Mouse (Mus musculus) v-Abl transformed pro-B cells (cell line): ENCODE data around the gene Ick.

ENCODE experiments used
- in situ Hi-C, 2 experiments: fragments of 400-800 bp; cut with MboI; formaldehyde crosslinking; loops; one replicate each; pipeline ENCODE4 v1.15.1; 2025; ENCODE audit not compliant: unreplicated experiment in 2 of 2

The Ick gene

DNA sequence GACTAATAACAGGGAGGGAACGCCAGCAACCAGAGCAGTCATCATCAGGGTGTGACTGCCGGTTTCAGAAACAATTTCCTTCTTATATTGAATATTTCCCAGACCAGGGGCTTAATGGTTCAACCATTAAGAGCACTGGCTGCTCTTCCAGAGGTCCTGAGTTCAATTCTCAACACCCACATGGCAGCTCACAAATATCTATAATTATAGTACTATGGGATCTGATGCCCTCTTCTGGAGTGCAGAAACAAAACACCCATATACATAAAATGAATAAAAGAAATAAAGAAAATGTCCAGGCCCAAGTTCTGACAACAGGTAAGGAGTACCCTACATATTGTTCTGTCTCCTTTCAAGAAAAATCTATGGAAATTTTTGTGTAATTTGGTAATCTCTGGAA is 70.1 kb downstream of the Ick start:
- in situ Hi-C loops = loop anchor here in 1 of 2 experiments (25.0 kb wide), 1 partner anchor 367 kb away; no protein-coding TSS in a partner anchor

- in situ Hi-C loops = loop anchor here in 1 of 2 experiments (25.0 kb wide), 1 partner anchor 370 kb away; no protein-coding TSS in a partner anchor
Measured at GRCm38 (mm10) chr9:78182474-78182873, 73.5 kb downstream of the Ick start, which contains the start of gene Gsta4. TSS of gene Gsta4 (plus strand) at chr9:78182774.

GRCm38 (mm10) chr9:78185686-78186085 is 76.7 kb downstream of the Ick start:
- in situ Hi-C loops = loop anchor here in 1 of 2 experiments (25.0 kb wide), 1 partner anchor 373 kb away; no protein-coding TSS in a partner anchor

- in situ Hi-C loops = loop anchor here in 1 of 2 experiments (25.0 kb wide), 1 partner anchor 377 kb away; no protein-coding TSS in a partner anchor
Measured at GRCm38 (mm10) chr9:78188910-78189309, 79.9 kb downstream of the Ick start.

GRCm38 (mm10) chr9:78190651-78191634 is 82.0 kb downstream of the Ick start:
- in situ Hi-C loops = loop anchor here in 1 of 2 experiments (25.0 kb wide), 1 partner anchor 379 kb away; no protein-coding TSS in a partner anchor

GRCm38 (mm10) chr9:78191736-78192135 is 82.7 kb downstream of the Ick start:
- in situ Hi-C loops = loop anchor here in 1 of 2 experiments (25.0 kb wide), 1 partner anchor 379 kb away; no protein-coding TSS in a partner anchor

DNA sequence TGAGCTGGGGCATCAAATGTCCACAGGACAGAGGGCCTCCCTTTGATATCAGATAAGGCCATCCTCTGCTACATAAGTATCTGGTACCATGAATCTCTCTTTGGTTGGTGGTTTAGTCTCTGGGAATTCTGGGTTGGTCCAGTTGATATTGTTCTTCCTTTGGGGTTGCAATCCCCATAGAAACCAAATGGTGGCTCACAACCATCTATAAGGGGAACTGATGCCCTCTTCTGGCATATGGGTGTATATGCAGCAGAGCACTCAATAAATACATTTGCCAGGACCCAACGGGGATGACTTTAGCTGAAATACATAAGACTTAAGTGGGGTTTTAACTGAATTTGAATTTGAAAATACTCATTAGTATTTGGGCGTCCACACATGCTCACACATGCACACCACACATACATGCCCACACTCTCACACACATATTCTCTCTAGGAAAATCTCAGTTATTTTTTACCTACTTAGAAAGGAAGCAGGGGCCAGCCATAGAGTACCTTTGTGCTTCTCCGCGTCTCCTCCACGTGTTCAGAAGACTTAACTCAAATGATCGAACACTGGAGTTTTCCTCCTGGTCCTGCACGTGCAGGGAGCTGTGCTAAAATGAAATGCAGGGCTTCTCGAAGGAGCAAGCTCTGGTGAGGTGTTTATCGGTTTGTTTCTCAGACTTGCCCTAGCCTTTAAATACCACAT is 85.1 kb downstream of the Ick start:
- in situ Hi-C loops = loop anchor here in 1 of 2 experiments (25.0 kb wide), 1 partner anchor 382 kb away; no protein-coding TSS in a partner anchor

DNA sequence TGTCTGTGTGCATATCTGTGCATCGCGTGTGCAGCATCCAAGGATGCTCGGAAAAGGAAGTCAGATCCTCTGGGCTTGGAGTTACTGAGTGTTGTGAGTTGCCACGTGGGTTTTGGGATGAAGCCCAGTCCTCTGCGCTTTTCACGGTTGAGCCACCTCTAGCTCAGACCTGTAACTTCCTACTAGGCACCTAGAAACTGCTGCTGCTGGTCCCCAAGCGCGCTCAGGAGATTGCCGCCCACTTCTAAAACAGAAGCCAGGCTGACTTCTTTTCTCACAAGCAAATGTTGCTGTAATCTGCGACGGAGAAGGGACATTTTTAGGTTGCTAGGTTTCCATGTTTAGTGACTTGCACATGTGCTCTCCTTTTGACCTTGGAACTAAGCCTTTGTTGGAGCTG is 86.0 kb downstream of the Ick start:
- in situ Hi-C loops = loop anchor here (5.0 to 25.0 kb wide), 2 partner anchors 78 to 383 kb away; no protein-coding TSS in a partner anchor

GRCm38 (mm10) chr9:78197801-78198200 is 88.8 kb downstream of the Ick start:
- in situ Hi-C loops = loop anchor here (5.0 to 25.0 kb wide), 2 partner anchors 80 to 386 kb away; no protein-coding TSS in a partner anchor

DNA sequence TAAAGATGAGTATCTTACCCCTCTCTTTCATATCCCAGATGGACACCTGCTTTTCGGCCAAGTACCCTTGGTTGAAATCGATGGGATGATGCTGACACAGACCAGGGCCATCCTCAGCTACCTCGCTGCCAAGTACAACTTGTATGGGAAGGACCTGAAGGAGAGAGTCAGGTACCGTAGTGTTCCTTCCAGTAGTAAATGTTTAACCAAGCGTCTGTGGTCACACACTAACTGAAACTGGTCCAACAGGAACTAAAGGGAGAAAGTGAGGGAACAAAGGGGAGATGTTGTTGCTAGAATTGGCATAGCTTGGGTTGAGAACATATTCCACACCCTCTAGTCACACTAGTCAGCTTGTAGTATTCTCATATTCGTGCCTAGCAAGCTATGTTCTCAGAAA is 95.2 kb downstream of the Ick start:
- in situ Hi-C loops = no loop called here

- in situ Hi-C loops = no loop called here
Measured at GRCm38 (mm10) chr9:78208956-78209355, 100.0 kb downstream of the Ick start.

GRCm38 (mm10) chr9:78210079-78210478 is 101.1 kb downstream of the Ick start:
- in situ Hi-C loops = no loop called here

- in situ Hi-C loops = no loop called here
Measured at GRCm38 (mm10) chr9:78210821-78211220, 101.8 kb downstream of the Ick start.

DNA sequence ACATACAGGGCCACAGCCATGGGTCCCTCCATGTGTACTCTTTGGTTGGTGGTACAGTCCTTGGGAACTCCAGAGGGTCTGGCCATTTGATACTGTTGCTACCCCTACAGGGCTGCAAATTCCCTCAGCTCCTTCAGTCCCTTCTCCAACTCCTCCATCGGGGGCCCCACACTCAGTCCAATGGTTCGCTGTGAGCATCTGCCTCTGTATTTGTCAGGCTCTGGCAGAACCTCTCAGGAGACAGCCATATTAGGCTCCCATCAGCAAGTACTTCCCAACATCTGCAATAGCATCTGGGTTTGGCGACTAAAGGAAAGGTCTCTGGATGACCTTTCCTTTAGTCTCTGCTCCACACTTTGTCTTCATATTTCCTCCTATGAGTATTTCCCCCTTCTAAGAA is 102.5 kb downstream of the Ick start:
- in situ Hi-C loops = no loop called here

- in situ Hi-C loops = no loop called here
Measured at GRCm38 (mm10) chr9:78212341-78213049, 103.5 kb downstream of the Ick start.

DNA sequence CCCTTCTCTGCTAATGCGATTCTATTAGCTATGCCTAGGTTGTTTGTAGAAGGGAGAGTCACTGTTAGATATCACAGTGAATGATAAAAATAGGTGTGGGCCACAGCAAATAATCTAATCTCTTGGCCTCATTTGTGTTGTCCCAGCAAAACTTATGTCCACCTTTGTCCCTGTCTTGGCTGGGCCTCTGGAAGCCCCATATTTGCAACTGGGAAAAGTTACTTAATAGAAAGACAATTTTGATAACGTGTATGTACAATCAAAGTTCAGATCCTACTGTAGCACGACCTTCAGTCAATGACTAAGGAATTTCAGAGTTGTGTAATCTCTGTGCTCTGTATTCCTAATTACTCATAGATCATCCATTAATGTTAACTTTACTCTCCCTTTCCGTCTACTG is 108.1 kb downstream of the Ick start:
- in situ Hi-C loops = no loop called here
